Mouse (Mus musculus) olfactory bulb, adult 2 months (tissue): ENCODE data around the gene Klhdc3.

Source experiments
- CTCF ChIP-seq: fragments of 200-500 bp; IDR thresholded peaks from 2 replicates; pipeline ENCODE4 v1.5.1; 2012; ENCODE audit warnings: low read depth, mild to moderate bottlenecking, low read length, moderate library complexity; ENCODE audit not compliant: insufficient read depth
- POLR2A ChIP-seq: fragments of 200-500 bp; IDR thresholded peaks from 2 replicates; pipeline ENCODE4 v1.6.1; 2012; ENCODE audit warnings: mild to moderate bottlenecking, low read depth, low read length, moderate library complexity; ENCODE audit not compliant: insufficient read depth

- no peak for TF ChIP-seq CTCF
- TF ChIP-seq POLR2A, result no peak
Observed at GRCm38 (mm10) chr17:46691390-46691789, 10.7 kb upstream of the Klhdc3 start.
